Mouse (Mus musculus) heart, embryonic 11.5 days (tissue): ENCODE measurements around the gene Tra2b. TPM values are rescaled to one million over a fixed set of nuclear protein-coding genes. Genes with fewer than 3 reads are reported as not detected.
"Not testable (repeated sequence)": the region's sequence is repeated elsewhere in the genome, so short reads cannot be mapped to it uniquely, and the experiment has no call there.

Source experiments
- ATAC-seq: fragments of 200-750 bp; cut with Nextera tagmentation; replicated peaks from 2 replicates; pipeline ENCODE4 v1.8.0; 2017; ENCODE audit warnings: moderate library complexity; ENCODE audit not compliant: insufficient number of reproducible peaks, low FRiP score, low TSS enrichment
- H3K27ac ChIP-seq: fragments of 300-500 bp; sonication (generic); 2 replicates; pipeline ENCODE4 v1.5.1; 2014; ENCODE audit warnings: mild to moderate bottlenecking, low read depth, low read length
- H3K27me3 ChIP-seq: fragments of 300-500 bp; sonication (generic); 2 replicates; pipeline ENCODE4 v1.6.1; 2014; ENCODE audit warnings: mild to moderate bottlenecking, low read length, mixed read lengths; ENCODE audit not compliant: control insufficient read depth, insufficient read depth
- H3K36me3 ChIP-seq: fragments of 300-500 bp; sonication (generic); 2 replicates; pipeline ENCODE4 v1.6.1; 2014; ENCODE audit warnings: mild to moderate bottlenecking, low read length, moderate library complexity, mixed read lengths; ENCODE audit not compliant: control insufficient read depth, insufficient read depth
- H3K4me1 ChIP-seq: fragments of 300-500 bp; sonication (generic); 2 replicates; pipeline ENCODE4 v1.6.1; 2014; ENCODE audit warnings: low read length; ENCODE audit not compliant: control insufficient read depth, insufficient read depth
- H3K4me2 ChIP-seq: fragments of 300-500 bp; sonication (generic); 2 replicates; pipeline ENCODE4 v1.6.1; 2014; ENCODE audit warnings: mild to moderate bottlenecking, moderate library complexity
- H3K4me3 ChIP-seq: fragments of 300-500 bp; sonication (generic); 2 replicates; pipeline ENCODE4 v1.5.1; 2014; ENCODE audit warnings: low read depth, low read length
- H3K9ac ChIP-seq: fragments of 300-500 bp; sonication (generic); 2 replicates; pipeline ENCODE4 v1.6.1; 2014; ENCODE audit warnings: mild to moderate bottlenecking, low read depth, low read length, moderate library complexity
- H3K9me3 ChIP-seq: fragments of 300-500 bp; sonication (generic); replicated peaks from 2 replicates; pipeline ENCODE4 v1.6.1; 2016; ENCODE audit warnings: low read length; ENCODE audit not compliant: control insufficient read depth
- WGBS: fragments of 180-500 bp; shearing (Covaris S2); extraction: QIAGEN DNeasy Blood & Tissue Kit; methylation state at CpG from one replicate; pipeline ENCODE4 v1.1.7; 2014; ENCODE audit not compliant: insufficient replicate concordance; 5-methylcytosine and 5-hydroxymethylcytosine counted together
- polyA plus RNA-seq: library from polyadenylated mRNA; unstranded; fragments of >200 nt; fragmentation: Nextera tagmentation; extraction: Ambion mirVana; gene quantifications from 2 replicates; pipeline ENCODE4 v1.2.1, GENCODE M21; 2014

Gene Tra2b
- polyA plus RNA-seq, 1 experiment from 2014 or later: 245 TPM

GRCm38 (mm10) chr16:22239978-22240377, 25.8 kb downstream of the Tra2b start:
- H3K4me2 ChIP-seq: no peak overlapping the region
- no peaks in the 10 kb centered on the region for H3K27me3 ChIP-seq
- no peak overlapping the region for H3K27ac ChIP-seq
- no peak overlapping the region for H3K9ac ChIP-seq
- H3K4me3 ChIP-seq: no peak overlapping the region
- no peaks in the 10 kb centered on the region for H3K9me3 ChIP-seq
- 85% methylated on average over 2 of the region's 2 CpGs for WGBS
- ATAC-seq: no peak
- peaks cover 30% of the 10 kb centered on the region for H3K36me3 ChIP-seq
- H3K4me1 ChIP-seq: no peaks in the 10 kb centered on the region

- Histone ChIP-seq H3K27ac (no peak overlapping the region), H3K27me3 (no peaks in the 10 kb centered on the region), H3K9me3 (no peaks in the 10 kb centered on the region), H3K4me2 (no peak overlapping the region), H3K9ac (no peak overlapping the region), H3K36me3 (peaks cover 21% of the 10 kb centered on the region), H3K4me1 (no peaks in the 10 kb centered on the region), H3K4me3 (no peak overlapping the region)
- no peak for ATAC-seq
- WGBS: 75% methylated on average over 4 of the region's 4 CpGs
Observed at GRCm38 (mm10) chr16:22238928-22239620, 26.7 kb downstream of the Tra2b start.

GRCm38 (mm10) chr16:22238402-22238801, 27.4 kb downstream of the Tra2b start:
- H3K4me2 ChIP-seq, H3K27me3 ChIP-seq, H3K27ac ChIP-seq, H3K9me3 ChIP-seq, H3K4me1 ChIP-seq, ATAC-seq, H3K9ac ChIP-seq, H3K4me3 ChIP-seq: not testable (repeated sequence)
- 92% methylated on average over 4 of the region's 4 CpGs for WGBS
- peaks cover 18% of the 10 kb centered on the region for H3K36me3 ChIP-seq

- no peak overlapping the region for H3K4me2 ChIP-seq
- H3K9ac ChIP-seq: no peak overlapping the region
- H3K4me3 ChIP-seq: no peak overlapping the region
- WGBS: 89% methylated on average over 16 of the region's 16 CpGs
- no peaks in the 10 kb centered on the region for H3K9me3 ChIP-seq
- H3K36me3 ChIP-seq: peaks cover 10% of the 10 kb centered on the region
- no peaks in the 10 kb centered on the region for H3K4me1 ChIP-seq
- no peak for ATAC-seq
- no peaks in the 10 kb centered on the region for H3K27me3 ChIP-seq
- no peak overlapping the region for H3K27ac ChIP-seq
Observed at GRCm38 (mm10) chr16:22236814-22237213, 29.0 kb downstream of the Tra2b start.

GRCm38 (mm10) chr16:22234535-22234934, 31.3 kb downstream of the Tra2b start:
- Histone ChIP-seq H3K4me1 (no peaks in the 10 kb centered on the region), H3K4me3 (no peak overlapping the region), H3K36me3 (peaks cover 2% of the 10 kb centered on the region; the same call in 1 of the 2 replicates), H3K9me3 (no peaks in the 10 kb centered on the region), H3K9ac (no peak overlapping the region), H3K4me2 (no peak overlapping the region), H3K27ac (no peak overlapping the region), H3K27me3 (no peaks in the 10 kb centered on the region)
- WGBS: 55% methylated on average over 6 of the region's 6 CpGs
- no peak for ATAC-seq

- WGBS: 78% methylated on average over 16 of the region's 16 CpGs
Observed at GRCm38 (mm10) chr16:22230276-22230675, 35.5 kb downstream of the Tra2b start.

GRCm38 (mm10) chr16:22203501-22203900, 62.3 kb downstream of the Tra2b start:
- Histone ChIP-seq H3K4me2 (no peak overlapping the region), H3K27ac (no peak overlapping the region), H3K9me3 (peaks cover 2% of the 10 kb centered on the region; the same call in 1 of the 2 replicates), H3K9ac (no peak overlapping the region), H3K36me3 (no peaks in the 10 kb centered on the region), H3K27me3 (no peaks in the 10 kb centered on the region), H3K4me3 (no peak overlapping the region), H3K4me1 (no peaks in the 10 kb centered on the region)
- ATAC-seq: no peak
- 78% methylated on average over 1 of the region's 1 CpGs for WGBS

More at GRCm38 (mm10) chr16:22230276-22230675, 35.5 kb downstream of the Tra2b start:
- H3K9ac ChIP-seq, H3K4me1 ChIP-seq, H3K27ac ChIP-seq, H3K4me2 ChIP-seq, H3K36me3 ChIP-seq, H3K9me3 ChIP-seq, ATAC-seq, H3K4me3 ChIP-seq, H3K27me3 ChIP-seq: not testable (repeated sequence)

GRCm38 (mm10) chr16:22201858-22202257, 63.9 kb downstream of the Tra2b start:
- no peak overlapping the region for H3K4me3 ChIP-seq
- H3K4me1 ChIP-seq: no peaks in the 10 kb centered on the region
- no peaks in the 10 kb centered on the region for H3K27me3 ChIP-seq
- 42% methylated on average over 3 of the region's 3 CpGs for WGBS
- H3K36me3 ChIP-seq: no peaks in the 10 kb centered on the region
- peaks cover 2% of the 10 kb centered on the region; the same call in 1 of the 2 replicates for H3K9me3 ChIP-seq
- no peak for ATAC-seq
- no peak overlapping the region for H3K9ac ChIP-seq
- H3K27ac ChIP-seq: no peak overlapping the region
- no peak overlapping the region for H3K4me2 ChIP-seq

- Histone ChIP-seq H3K4me2 (no peak overlapping the region), H3K9ac (no peak overlapping the region), H3K4me1 (no peaks in the 10 kb centered on the region), H3K36me3 (no peaks in the 10 kb centered on the region), H3K27ac (no peak overlapping the region), H3K4me3 (no peak overlapping the region), H3K9me3 (no peaks in the 10 kb centered on the region), H3K27me3 (no peaks in the 10 kb centered on the region)
- WGBS: 68% methylated on average over 1 of the region's 1 CpGs
- ATAC-seq: no peak
Observed at GRCm38 (mm10) chr16:22200476-22200875, 65.3 kb downstream of the Tra2b start.
